Mouse (Mus musculus) midbrain, embryonic 13.5 days (tissue): ENCODE data around the gene Mettl8. TPM values are rescaled to one million over a fixed set of nuclear protein-coding genes. Genes with fewer than 3 reads are reported as not detected.

Experiments
- ATAC-seq: fragments of 200-750 bp; cut with Nextera tagmentation; 2 replicates; pipeline ENCODE4 v1.8.0; 2017; ENCODE audit warnings: mild to moderate bottlenecking, moderate TSS enrichment, moderate library complexity
- H3K27ac ChIP-seq: fragments of 300-500 bp; sonication (generic); 2 replicates; pipeline ENCODE4 v1.5.1; 2015; ENCODE audit warnings: inconsistent platforms, mild to moderate bottlenecking, moderate library complexity
- H3K27me3 ChIP-seq: fragments of 300-500 bp; sonication (generic); 2 replicates; pipeline ENCODE4 v1.6.1; 2015; ENCODE audit warnings: mild to moderate bottlenecking, inconsistent platforms
- H3K36me3 ChIP-seq: fragments of 300-500 bp; sonication (generic); 2 replicates; pipeline ENCODE4 v1.6.1; 2015; ENCODE audit warnings: mild to moderate bottlenecking, inconsistent platforms
- H3K4me1 ChIP-seq: fragments of 300-500 bp; sonication (generic); replicated peaks from 2 replicates; pipeline ENCODE4 v1.6.1; 2015; ENCODE audit warnings: inconsistent platforms
- H3K4me2 ChIP-seq: fragments of 300-500 bp; sonication (generic); replicated peaks from 2 replicates; pipeline ENCODE4 v1.6.1; 2015; ENCODE audit warnings: moderate library complexity, mild to moderate bottlenecking, inconsistent platforms
- H3K4me3 ChIP-seq: fragments of 300-500 bp; sonication (generic); replicated peaks from 2 replicates; pipeline ENCODE4 v1.5.1; 2015; ENCODE audit warnings: mild to moderate bottlenecking, inconsistent platforms
- H3K9ac ChIP-seq: fragments of 300-500 bp; sonication (generic); replicated peaks from 2 replicates; pipeline ENCODE4 v1.6.1; 2015; ENCODE audit warnings: mild to moderate bottlenecking, inconsistent platforms
- H3K9me3 ChIP-seq: fragments of 300-500 bp; sonication (generic); 2 replicates; pipeline ENCODE4 v1.6.1; 2016; ENCODE audit warnings: mild to moderate bottlenecking, inconsistent platforms
- WGBS: fragments of 180-500 bp; shearing (Covaris S2); methylation state at CpG from one replicate; pipeline ENCODE4 v1.1.7; 2015; 5-methylcytosine and 5-hydroxymethylcytosine counted together
- polyA plus RNA-seq: library from polyadenylated mRNA; unstranded; fragments of >200 nt; fragmentation: Nextera tagmentation; extraction: Ambion mirVana; gene quantifications from 2 replicates; pipeline ENCODE4 v1.2.1, GENCODE M21; 2015

The Mettl8 gene
- polyA plus RNA-seq, 1 experiment from 2014 or later = 15.8 TPM

DNA sequence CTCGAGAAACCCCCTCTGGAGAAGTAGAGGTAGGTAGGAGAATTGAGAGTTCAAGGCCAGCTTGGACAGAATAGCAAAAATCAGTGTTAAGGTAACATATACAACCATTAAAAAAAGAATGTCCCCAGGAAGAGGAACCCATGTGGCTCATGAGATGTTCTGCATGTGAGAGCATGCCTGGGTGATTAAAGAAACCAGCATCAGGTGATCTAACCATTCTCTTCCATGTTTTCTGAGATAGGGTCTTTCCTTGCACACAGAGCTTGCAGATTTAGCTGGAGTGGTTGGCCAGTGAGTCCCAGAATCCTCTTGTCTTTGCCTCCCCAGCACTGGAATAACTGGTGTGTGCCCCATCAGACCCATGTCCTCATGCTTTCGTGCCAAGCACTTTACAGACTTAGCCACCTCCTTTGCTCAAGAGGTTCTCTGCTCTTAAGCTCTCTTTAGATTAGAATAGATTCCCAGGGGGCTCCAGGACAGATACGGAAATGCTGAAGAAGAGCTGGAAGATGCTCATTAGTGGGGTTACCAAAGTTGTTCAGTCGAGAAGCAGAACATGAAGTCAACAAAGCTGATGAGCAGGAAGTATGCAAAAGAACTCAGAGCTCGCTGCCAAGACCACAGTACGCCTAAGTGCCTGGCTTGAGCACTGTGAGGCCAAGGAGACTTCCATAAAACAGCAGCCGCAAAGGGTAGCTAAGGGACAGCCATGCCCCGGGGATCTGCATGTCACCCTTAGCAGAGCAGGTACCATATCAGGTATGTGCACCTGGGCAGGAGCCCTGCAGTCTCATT, 110.7 kb downstream of the Mettl8 start:
- Histone ChIP-seq H3K27me3 (no peaks in the 10 kb centered on the region), H3K4me3 (no peak overlapping the region), H3K9ac (no peak overlapping the region), H3K4me2 (no peak overlapping the region), H3K36me3 (no peaks in the 10 kb centered on the region), H3K9me3 (no peaks in the 10 kb centered on the region), H3K27ac (no peak overlapping the region), H3K4me1 (no peaks in the 10 kb centered on the region)
- 83% methylated on average over 8 of the region's 8 CpGs for WGBS
- ATAC-seq = no peak

DNA sequence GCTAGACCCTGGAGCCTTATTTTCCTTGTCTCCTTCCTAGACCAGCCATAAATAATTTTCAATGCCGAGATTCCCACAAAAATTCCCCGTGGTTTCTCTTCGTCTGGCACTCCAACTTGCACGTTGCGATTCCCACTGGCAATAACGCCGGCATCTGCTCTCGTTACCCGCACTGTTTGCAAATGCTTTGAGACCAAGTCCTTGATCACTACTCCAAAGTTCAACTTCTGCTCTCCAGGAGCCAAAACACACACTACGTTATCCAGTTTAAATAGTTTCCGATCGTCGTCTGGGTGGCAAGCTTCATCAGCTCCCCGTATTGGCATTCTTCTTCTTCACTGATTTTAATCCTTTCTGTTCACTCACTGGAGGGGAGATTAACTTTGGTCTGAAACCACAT, 114.6 kb downstream of the Mettl8 start:
- H3K4me1 ChIP-seq = 0 out of 2 replicates have a peak, but pooled peaks cover 1% of the 10 kb centered on the region
- H3K4me3 ChIP-seq = no peak overlapping the region
- H3K27ac ChIP-seq = no peak overlapping the region
- 71% methylated on average over 14 of the region's 14 CpGs for WGBS
- H3K27me3 ChIP-seq = no peaks in the 10 kb centered on the region
- no peaks in the 10 kb centered on the region for H3K36me3 ChIP-seq
- no peaks in the 10 kb centered on the region for H3K9me3 ChIP-seq
- ATAC-seq = no peak
- no peak overlapping the region for H3K9ac ChIP-seq
- H3K4me2 ChIP-seq = no peak overlapping the region

DNA sequence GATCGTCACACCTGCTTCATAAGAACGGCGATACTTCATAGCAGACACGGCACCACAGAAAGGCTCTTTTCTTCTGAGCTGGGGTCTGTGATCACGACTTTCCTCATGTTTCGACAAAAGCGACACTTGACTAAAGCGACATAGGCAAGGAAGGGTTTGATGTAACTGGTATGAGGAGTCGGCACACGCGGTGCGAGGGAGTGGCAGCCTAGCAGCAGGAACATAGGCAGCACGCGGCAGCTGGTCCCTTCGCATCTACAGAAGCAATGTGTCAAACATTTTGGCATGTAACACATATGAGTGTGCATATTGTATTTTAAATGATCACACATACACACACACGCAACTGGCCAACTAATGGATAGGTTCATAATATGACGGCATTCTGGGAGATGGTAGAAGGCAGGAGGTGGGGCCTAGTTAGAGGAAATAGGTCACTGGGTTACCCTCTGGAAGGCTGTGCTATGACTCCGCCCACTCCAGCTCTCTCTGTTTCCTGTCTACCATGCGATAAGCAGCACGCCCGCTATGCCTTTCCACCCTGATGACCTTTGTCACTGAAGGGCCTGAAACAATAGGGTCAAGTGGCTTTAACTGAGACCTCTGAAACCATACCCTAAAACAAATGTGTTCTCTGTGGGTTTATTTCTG, 116.4 kb downstream of the Mettl8 start:
- H3K36me3 ChIP-seq = no peaks in the 10 kb centered on the region
- H3K27me3 ChIP-seq = no peaks in the 10 kb centered on the region
- 83% methylated on average over 21 of the region's 21 CpGs for WGBS
- no peak overlapping the region for H3K4me3 ChIP-seq
- no peaks in the 10 kb centered on the region for H3K9me3 ChIP-seq
- no peak for ATAC-seq
- 0 out of 2 replicates have a peak, but pooled peaks cover 2% of the 10 kb centered on the region for H3K4me1 ChIP-seq
- no peak overlapping the region for H3K27ac ChIP-seq
- H3K4me2 ChIP-seq = no peak overlapping the region
- no peak overlapping the region for H3K9ac ChIP-seq

DNA sequence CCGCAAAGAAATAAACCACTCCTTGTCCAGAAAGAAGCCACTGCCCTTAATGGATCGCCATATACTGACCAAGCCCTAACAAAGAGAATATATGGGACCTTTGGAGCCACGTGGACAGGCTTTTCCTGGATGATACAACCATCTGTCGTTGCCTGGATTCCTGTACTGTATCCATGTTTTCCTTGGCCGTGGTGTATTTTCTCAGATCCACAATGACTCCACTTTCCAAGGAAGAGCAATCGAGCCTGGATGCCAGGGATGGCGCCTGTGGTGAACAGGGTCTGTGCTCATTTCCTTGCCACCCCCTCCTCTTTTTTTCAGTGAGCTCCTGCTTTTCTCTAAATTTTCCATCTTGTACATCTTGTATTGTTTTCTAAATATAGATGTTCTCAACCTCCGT, 120.6 kb downstream of the Mettl8 start:
- Histone ChIP-seq H3K9ac (no peak overlapping the region), H3K9me3 (no peaks in the 10 kb centered on the region), H3K27me3 (no peaks in the 10 kb centered on the region), H3K4me3 (no peak overlapping the region), H3K4me1 (0 out of 2 replicates have a peak, but pooled peaks cover 2% of the 10 kb centered on the region), H3K27ac (no peak overlapping the region), H3K4me2 (no peak overlapping the region), H3K36me3 (no peaks in the 10 kb centered on the region)
- WGBS = 91% methylated on average over 8 of the region's 8 CpGs
- ATAC-seq = no peak

DNA sequence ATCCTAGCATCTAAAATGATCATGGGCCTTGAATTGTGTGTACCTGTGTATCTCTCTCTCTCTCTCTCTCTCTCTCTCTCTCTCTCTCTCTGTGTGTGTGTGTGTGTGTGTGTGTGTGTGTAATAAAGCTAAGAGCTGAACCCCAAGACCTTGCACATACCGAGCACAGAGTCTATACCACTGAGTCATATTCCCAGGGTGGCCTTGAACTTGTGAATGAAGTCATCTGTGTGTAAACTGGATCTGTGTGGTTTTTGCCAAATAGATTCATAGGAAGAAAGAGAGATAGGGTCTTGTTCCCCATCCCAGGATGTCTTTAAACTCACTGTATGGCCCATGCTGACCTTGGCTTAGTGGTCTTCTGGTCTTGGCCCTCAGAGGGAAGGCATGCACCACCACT, 121.9 kb downstream of the Mettl8 start:
- no peak for ATAC-seq
- H3K9me3 ChIP-seq = no peaks in the 10 kb centered on the region
- no peaks in the 10 kb centered on the region for H3K27me3 ChIP-seq
- H3K4me1 ChIP-seq = 0 out of 2 replicates have a peak, but pooled peaks cover 2% of the 10 kb centered on the region
- H3K9ac ChIP-seq = no peak overlapping the region
- H3K36me3 ChIP-seq = no peaks in the 10 kb centered on the region
- no peak overlapping the region for H3K4me2 ChIP-seq
- no peak overlapping the region for H3K4me3 ChIP-seq
- 93% methylated on average over 1 of the region's 1 CpGs for WGBS
- H3K27ac ChIP-seq = no peak overlapping the region

DNA sequence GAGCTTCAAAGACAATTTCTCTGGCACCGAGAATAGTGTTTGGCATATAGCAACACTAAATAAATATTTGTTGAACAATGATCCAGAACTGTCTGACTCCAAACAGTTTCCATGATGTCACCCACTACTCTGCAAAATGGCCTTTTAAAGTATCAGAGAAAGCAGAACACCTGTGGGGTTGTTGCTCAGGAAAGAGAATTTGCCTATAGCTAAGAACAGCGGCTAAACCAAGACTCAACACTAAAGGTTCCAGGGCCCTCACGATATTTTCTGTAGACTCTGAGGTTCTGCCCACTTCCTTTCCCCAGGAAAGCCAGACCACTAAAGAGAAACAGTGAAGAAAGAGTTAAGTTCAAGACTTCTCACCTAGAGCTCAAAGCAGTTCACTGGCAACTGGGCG, 122.4 kb downstream of the Mettl8 start:
- no peak overlapping the region for H3K27ac ChIP-seq
- H3K27me3 ChIP-seq = no peaks in the 10 kb centered on the region
- ATAC-seq = no peak
- H3K4me2 ChIP-seq = no peak overlapping the region
- H3K36me3 ChIP-seq = no peaks in the 10 kb centered on the region
- H3K9me3 ChIP-seq = no peaks in the 10 kb centered on the region
- 85% methylated on average over 4 of the region's 4 CpGs for WGBS
- H3K4me3 ChIP-seq = no peak overlapping the region
- H3K4me1 ChIP-seq = 0 out of 2 replicates have a peak, but pooled peaks cover 2% of the 10 kb centered on the region
- no peak overlapping the region for H3K9ac ChIP-seq

DNA sequence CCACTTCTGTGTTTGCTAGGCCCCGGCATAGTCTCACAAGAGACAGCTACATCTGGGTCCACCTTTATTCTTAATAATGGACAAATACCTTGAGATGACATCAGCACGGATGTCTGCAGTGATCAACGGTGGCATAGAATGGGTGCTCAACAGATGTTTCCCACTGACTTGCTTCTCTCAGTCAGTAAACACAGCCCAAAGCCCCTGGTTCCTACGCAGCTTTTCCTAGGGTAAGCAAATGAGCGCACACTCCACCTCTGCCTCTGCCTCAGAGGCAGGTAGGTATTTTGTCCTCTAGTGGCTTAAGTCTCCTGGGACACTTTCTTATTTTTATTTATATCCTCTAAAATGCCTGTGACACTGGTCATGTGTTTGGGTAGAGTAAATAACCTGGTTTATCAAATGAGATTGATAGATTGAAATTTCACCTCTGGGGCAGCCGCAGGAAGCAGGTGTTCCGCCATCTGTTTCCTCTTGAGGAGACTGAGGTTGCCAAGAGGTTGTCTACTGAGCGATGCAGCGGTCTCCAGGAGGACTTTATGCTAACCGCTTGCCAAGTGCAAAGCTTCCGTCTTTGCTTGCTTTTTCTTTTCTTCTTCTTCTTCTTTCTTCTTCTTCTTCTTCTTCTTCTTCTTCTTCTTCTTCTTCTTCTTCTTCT, 124.6 kb downstream of the Mettl8 start:
- WGBS = 96% methylated on average over 11 of the region's 11 CpGs

DNA sequence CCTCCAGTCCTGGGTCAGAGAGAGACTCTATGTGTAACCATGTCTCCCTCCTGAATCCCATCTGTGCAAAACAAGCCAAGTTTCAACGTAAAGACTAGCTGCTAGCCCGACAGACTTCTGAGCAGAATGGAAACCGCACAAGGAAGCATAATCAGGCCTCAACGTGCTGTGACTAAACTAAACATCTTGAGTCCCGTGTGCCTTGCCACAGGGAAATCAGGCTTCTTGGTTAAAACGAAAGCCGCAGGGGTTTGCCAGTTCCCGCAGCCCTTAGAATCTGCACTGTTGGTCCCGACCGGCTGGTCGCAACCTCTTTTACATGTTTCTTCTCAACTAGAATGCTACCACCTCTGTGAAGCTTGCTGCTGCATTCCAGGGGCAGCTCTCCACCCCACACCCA, 125.7 kb downstream of the Mettl8 start:
- H3K36me3 ChIP-seq = no peaks in the 10 kb centered on the region
- WGBS = 86% methylated on average over 11 of the region's 11 CpGs
- H3K9me3 ChIP-seq = no peaks in the 10 kb centered on the region
- H3K9ac ChIP-seq = no peak overlapping the region
- no peak for ATAC-seq
- no peak overlapping the region for H3K4me2 ChIP-seq
- H3K27me3 ChIP-seq = no peaks in the 10 kb centered on the region
- no peak overlapping the region for H3K4me3 ChIP-seq
- no peaks in the 10 kb centered on the region for H3K4me1 ChIP-seq
- no peak overlapping the region for H3K27ac ChIP-seq

More for the DNA sequence above, 124.6 kb downstream of the Mettl8 start:
- Histone ChIP-seq H3K27me3 (no peaks in the 10 kb centered on the region), H3K36me3 (no peaks in the 10 kb centered on the region), H3K9ac (no peak overlapping the region), H3K4me2 (no peak overlapping the region), H3K9me3 (no peaks in the 10 kb centered on the region), H3K4me3 (no peak overlapping the region), H3K4me1 (no peaks in the 10 kb centered on the region), H3K27ac (no peak overlapping the region)
- no peak for ATAC-seq

DNA sequence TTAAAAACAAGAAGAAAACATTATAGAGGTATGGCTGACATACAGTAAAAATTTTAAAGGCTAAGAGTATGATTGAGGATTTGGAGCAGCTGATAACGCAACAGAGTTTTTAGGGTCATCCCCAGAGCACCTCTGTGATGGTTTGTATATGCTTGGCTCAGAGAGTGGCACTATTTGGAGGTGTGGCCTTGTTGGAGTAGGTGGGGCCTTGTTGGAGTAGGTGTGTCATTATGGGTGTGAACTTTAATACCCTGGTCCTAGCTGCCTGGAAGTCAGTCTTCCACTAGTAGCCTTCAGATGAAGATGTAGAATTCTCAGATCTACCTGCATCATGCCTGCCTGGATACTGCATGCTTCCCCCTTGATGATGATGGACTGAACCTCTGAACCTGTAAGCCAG, 131.3 kb downstream of the Mettl8 start:
- Histone ChIP-seq H3K9me3 (no peaks in the 10 kb centered on the region), H3K9ac (no peak overlapping the region), H3K4me1 (peaks cover 18% of the 10 kb centered on the region; the same call in 1 of the 2 replicates), H3K4me3 (no peak overlapping the region), H3K27me3 (no peaks in the 10 kb centered on the region), H3K36me3 (no peaks in the 10 kb centered on the region), H3K27ac (no peak overlapping the region), H3K4me2 (no peak overlapping the region)
- WGBS = 100% methylated on average over 1 of the region's 1 CpGs
- no peak for ATAC-seq

DNA sequence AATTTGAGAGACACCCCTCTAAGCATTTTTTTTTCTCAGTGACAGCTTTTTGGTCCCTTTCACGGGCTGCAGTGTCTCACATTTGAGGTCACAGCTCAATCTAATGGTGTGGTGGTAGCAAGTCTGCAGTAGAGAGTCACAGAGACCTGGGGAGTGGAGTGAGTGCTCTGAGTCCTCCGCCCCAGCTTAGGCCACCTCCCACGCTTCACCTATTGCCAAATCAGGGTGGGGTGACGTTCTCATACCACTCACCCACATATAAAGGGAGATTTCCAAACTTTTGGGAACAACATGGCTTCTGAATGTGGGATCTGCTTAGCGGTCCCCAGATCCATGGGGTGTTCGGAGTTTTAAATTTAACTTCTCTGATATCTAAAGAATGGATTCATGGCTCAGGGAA, 132.6 kb downstream of the Mettl8 start:
- ATAC-seq = no peak
- Histone ChIP-seq H3K4me2 (no peak overlapping the region), H3K9me3 (no peaks in the 10 kb centered on the region), H3K36me3 (no peaks in the 10 kb centered on the region), H3K4me3 (no peak overlapping the region), H3K27me3 (no peaks in the 10 kb centered on the region), H3K27ac (no peak overlapping the region), H3K9ac (no peak overlapping the region), H3K4me1 (peaks cover 18% of the 10 kb centered on the region; the same call in 1 of the 2 replicates)
- WGBS = 75% methylated on average over 6 of the region's 6 CpGs

DNA sequence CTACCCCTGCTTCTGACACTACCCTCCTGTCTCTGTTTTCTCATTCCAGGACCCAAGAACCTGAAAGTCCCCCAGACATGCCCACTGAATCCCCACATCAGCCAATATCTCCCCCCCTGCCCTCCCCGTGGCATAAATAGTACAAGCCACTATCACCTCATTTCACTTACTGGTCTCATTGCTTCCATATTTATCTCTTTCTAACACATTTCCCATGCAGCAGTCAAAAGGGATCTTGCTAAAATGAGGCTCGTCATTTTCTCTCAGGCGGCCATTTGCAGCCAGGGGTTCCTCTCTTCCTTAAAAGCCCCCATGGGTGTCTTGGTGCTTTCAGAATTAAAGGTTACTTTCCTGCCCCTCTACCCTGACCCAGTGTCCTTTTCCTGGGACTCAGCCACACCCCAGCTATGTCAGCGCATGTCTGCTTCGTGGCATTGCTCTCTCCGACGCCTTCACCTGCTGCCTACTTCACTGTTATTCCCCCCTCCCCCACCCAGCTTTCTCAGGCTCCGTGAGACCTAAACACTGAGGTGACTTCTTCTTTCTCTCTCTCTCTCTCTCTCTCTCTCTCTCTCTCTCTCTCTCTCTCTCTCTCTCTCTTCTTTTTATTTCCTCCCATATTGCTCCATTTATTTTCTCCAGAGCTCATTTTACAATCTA, 134.3 kb downstream of the Mettl8 start:
- Histone ChIP-seq H3K4me3 (no peak overlapping the region), H3K36me3 (no peaks in the 10 kb centered on the region), H3K27ac (no peak overlapping the region), H3K27me3 (no peaks in the 10 kb centered on the region), H3K4me1 (peaks cover 18% of the 10 kb centered on the region; the same call in 1 of the 2 replicates), H3K9ac (no peak overlapping the region), H3K9me3 (no peaks in the 10 kb centered on the region), H3K4me2 (no peak overlapping the region)
- WGBS = 64% methylated on average over 8 of the region's 8 CpGs
- ATAC-seq = no peak
